Mouse (Mus musculus) small intestine, adult 2 months (tissue): ENCODE measurements around the gene 4930426L09Rik.

ENCODE experiments used
- CTCF ChIP-seq: fragments of 200-500 bp; IDR thresholded peaks from 2 replicates; pipeline ENCODE4 v1.5.1; 2012; ENCODE audit warnings: low read depth, mild to moderate bottlenecking, control low read depth, inconsistent platforms, low read length, moderate library complexity, mixed read lengths; ENCODE audit not compliant: insufficient replicate concordance, insufficient read length; ENCODE audit errors: extremely low read depth
- POLR2A ChIP-seq: fragments of 200-500 bp; IDR thresholded peaks from 2 replicates; pipeline ENCODE4 v1.6.1; 2012; ENCODE audit warnings: low read depth, mild to moderate bottlenecking, control low read depth, inconsistent platforms, low read length, moderate library complexity

GRCm38 (mm10) chr2:19037907-19038570 lies 39.9 kb downstream of the 4930426L09Rik start:
- TF ChIP-seq CTCF = no peak
- no peak for TF ChIP-seq POLR2A
